Mouse (Mus musculus) layer of hippocampus, postnatal 14 days (tissue): ENCODE data around the gene Prune1. TPM values are rescaled to one million over a fixed set of nuclear protein-coding genes. Genes with fewer than 3 reads are reported as not detected.

Source experiments
- DNase-seq, 2 experiments: peaks; one replicate each; pipeline ENCODE4 v3.0.0; 2021 to 2022; ENCODE audit warnings: low spot score in 2 of 2, mixed read lengths in 1 of 2
- total RNA-seq, 2 experiments: library from RNA; stranded (reverse); gene quantifications; 2 replicates each; pipeline ENCODE4 v1.2.3; 2021

Gene Prune1
- total RNA-seq, 2 experiments from 2014 or later: 26.8 to 26.9 TPM

DNA sequence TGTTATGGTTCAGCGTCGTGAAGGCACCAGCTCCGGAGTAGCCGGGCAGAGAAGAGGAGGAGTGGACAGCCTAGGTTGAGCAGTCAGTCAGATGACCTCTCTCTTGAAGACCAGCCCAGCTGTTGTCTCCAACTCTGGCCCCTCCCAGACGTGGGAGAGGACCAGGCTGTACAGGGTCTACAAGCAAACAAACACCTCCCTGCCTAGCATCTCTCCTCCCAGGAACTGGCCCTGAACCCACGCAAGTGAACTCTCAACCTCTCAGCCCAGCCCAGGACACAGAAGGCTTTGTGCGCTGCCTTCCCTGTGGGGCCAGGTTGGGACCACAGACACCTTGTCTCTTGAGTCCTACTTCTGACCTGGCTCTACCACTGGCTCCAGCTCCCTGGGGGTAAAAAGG lies 25.2 kb upstream of the Prune1 start, which contains the start of gene Anxa9:
Gene Anxa9, minus strand, starts transcription at position 77 of the 400 bp plus-strand sequence.
- no peak for DNase-seq

- DNase-seq: no peak
These were observed 24.4 kb upstream of the Prune1 start for GRCm38 (mm10) chr3:95306244-95306643.

GRCm38 (mm10) chr3:95301204-95301796 lies 19.4 kb upstream of the Prune1 start:
- DNase-seq: no peak

DNA sequence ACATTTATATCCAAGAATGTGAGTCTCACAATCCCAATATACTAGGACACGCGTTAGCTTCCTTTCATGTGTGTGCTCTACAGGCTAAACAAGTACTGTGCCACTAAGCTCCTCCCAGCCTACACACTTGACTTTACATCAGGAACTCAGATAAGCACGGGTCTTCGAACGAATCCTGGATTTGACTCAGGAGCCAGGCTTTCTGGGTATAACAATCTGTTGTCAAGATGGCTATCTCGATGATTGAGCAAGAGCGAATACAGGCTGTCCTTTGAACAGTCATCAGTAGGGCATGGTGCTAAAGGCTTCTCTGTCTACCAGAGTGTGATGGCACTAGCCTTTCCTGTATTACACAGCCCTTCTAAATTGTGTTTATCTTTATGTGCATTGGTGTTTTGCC lies 16.1 kb upstream of the Prune1 start:
- DNase-seq: no peak

DNA sequence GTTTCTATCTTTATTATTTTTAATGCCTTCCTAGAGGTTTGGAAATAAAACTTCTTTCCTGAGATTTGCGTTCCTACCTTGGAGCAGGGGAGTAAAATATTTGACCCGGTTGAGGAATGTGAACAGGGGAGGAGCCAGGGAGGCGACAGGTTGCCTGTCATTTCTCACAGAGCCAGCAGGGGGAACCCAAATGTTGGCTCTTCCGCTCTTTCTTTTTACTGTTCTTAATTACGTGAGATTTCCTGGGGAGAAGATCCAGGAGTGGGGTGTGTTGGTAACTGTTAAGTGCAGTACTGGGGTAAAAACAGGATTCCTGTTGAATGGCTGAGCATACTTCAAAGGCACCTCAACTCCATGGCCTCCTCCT lies 14.2 kb upstream of the Prune1 start:
- no peak for DNase-seq

GRCm38 (mm10) chr3:95295321-95296102 lies 13.6 kb upstream of the Prune1 start:
- no peak for DNase-seq

- DNase-seq: no peak
These were observed 12.8 kb upstream of the Prune1 start for GRCm38 (mm10) chr3:95294718-95295117.

- DNase-seq: no peak
These were observed 12.4 kb upstream of the Prune1 start for GRCm38 (mm10) chr3:95294316-95294715.

GRCm38 (mm10) chr3:95293537-95293936 lies 11.7 kb upstream of the Prune1 start:
- no peak for DNase-seq

GRCm38 (mm10) chr3:95292899-95293298 lies 11.0 kb upstream of the Prune1 start:
- DNase-seq: no peak

DNA sequence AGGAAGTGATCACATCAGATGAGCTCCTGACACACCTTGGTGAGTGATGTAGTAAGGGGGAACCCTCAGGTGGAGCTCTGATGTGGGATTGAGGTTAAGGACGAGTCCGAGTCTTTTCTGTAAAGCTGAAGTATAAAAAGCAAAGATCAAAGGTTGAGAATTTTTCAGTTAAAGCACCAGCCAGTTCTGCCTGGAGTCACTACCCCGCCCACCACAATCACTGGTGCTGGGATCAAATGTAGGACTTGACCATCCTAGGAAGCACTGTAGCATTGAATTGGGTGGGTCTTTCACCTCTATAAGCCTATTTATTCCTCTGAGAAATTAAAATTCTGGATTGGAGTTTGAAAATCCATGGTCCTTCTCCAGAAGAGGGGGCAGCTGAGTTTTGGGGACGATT lies 9.2 kb upstream of the Prune1 start:
- no peak for DNase-seq

DNA sequence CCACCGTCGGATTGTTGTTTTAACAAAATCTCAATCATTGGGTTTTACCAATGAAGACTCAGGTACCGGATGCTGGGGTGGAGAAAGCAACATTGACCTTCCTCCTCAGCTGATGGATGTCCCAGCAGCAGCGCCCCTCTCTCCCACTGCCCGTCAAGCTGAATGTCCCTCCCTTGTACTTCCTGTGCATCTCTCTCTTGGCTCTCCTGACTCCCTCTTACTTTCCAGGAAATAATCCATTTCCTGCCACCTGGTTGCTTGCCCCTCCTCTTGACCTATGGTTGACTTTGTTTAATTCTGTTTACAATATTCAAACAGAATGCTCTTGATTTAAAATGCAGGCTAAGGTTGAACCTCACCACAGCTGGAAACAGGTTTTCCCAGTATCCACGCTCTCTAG lies 8.3 kb upstream of the Prune1 start:
- DNase-seq: no peak

DNA sequence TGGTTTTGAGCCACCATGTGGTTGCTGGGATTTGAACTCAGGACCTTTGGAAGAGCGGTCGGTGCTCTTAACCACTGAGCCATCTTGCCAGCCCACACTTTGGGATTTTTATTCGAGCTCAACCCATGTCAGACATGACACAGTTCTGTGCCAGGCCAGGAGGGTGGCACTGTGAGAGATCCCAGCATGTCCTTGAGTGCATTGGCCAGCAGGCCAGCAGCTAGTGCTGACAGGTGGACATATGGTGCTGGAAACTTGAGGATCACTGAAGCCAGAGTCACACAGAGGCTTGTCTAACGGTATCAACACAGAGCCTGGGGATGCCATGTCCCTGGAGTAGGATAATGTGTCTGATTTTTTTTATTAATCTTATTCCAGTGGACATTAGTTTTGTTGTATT lies 7.5 kb upstream of the Prune1 start:
- no peak for DNase-seq

DNA sequence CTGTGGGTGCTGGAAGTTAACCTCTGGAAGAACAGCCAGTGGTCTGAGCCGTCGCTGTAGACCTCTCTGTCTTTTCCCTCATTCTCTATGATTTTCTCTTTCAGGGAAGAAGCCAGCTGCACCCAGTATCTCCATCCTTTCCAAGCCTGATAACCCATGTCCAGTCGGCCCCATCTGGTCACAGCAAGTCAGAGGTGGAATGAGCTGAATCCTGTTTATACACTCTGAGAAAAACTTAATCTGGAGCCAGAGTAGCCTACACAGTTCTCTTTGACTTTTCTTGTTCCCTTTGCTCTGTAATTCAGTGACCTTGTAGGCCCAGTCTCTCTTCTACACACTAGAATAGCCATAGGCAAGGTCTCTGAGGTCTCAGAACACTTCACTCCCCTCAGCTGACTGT lies 5.7 kb upstream of the Prune1 start:
- no peak for DNase-seq

DNA sequence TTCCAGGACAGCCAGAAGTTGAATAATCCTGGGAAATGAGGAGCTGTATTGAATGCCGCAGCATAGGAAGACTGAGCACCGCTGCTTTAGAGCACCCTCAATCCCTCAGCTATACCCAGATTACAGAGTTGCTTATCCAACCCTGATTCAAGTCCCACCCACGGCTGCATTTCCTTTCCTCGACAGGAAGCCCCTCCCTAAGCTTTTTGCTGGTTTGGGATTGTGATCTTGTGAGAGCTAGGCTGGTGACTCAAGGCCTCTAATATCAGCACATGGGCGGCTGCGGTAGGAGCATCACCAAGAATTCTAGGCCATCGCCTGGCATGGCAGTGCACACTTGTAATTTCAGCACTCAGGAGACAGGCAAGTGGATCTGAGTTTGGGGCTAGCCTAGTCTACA lies 4.6 kb upstream of the Prune1 start:
- no peak for DNase-seq

DNA sequence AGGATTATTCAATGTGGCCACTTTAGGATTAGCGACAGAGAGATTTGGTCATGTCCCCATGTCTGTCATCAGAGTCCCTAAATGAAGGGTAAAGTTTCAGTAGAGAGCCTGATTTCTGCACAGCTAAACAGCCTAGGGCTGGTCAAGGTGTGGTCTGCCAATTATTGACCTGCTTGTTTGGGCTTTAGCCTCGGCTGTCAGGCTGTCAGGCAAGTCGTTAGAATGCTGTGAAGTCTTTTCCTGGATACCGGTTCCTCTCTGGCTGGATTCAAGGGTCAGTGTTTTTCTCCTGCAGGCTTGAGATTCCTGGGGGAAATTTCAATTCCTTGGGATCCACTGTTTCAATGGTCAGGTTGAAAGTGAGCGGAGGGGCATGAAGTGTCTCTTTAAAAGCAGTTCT lies 4.1 kb upstream of the Prune1 start:
- no peak for DNase-seq

DNA sequence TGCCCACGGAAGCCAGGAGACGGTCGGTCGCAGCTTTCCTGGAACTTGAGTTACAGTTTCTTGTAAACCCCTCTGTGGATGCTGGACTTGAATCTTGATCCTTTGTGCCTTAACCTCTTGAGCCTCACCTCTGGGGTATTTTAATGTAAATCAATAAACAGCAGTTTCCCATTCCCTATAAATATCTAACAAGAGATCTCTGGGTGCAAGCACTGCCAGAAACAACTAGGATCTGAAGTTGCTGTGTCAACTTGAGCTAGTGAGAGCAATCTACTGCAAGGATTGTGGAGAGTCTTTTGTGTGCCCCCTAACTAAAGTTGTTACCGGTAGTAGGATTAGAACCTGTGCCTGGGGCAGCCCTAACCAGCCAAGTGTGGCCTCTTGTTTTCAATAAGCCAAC lies 3.5 kb upstream of the Prune1 start:
- DNase-seq: no peak

GRCm38 (mm10) chr3:95284501-95285281 lies 2.8 kb upstream of the Prune1 start:
- DNase-seq: no peak

GRCm38 (mm10) chr3:95284062-95284461 lies 2.2 kb upstream of the Prune1 start:
- no peak for DNase-seq

DNA sequence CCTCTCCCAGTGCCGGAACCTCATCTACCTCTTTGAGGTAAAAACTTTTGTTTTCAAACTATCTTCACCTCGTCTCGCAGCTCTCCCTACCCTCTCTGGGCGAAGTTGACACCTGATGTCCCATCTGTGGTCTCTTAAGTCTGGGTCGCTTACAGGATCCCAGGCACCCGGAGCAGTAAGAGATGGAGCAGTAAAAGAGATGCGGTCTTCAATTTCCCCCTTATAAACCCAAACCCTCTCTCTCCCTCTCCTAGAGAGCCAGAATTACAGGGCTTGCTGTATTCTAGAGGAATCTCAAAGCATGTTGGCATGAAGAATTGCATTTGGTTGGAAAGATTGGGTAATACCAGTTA lies 1.7 kb upstream of the Prune1 start:
- DNase-seq: no peak

GRCm38 (mm10) chr3:95282865-95283588 lies 1.2 kb upstream of the Prune1 start:
- DNase-seq: peak; percentile 67 to 72
